Mouse (Mus musculus) bone marrow, adult 2 months (tissue): ENCODE data around the gene Zfp827.

Experiments
- CTCF ChIP-seq: fragments of 200-500 bp; IDR thresholded peaks from 2 replicates; pipeline ENCODE4 v1.5.1; 2011; ENCODE audit warnings: low read length, control low read depth; ENCODE audit not compliant: control insufficient read depth, insufficient read depth
- POLR2A ChIP-seq: fragments of 200-500 bp; IDR thresholded peaks from 2 replicates; pipeline ENCODE4 v1.6.1; 2011; ENCODE audit warnings: low read depth, mild to moderate bottlenecking, control low read depth, low read length, borderline replicate concordance; ENCODE audit not compliant: control insufficient read depth

DNA sequence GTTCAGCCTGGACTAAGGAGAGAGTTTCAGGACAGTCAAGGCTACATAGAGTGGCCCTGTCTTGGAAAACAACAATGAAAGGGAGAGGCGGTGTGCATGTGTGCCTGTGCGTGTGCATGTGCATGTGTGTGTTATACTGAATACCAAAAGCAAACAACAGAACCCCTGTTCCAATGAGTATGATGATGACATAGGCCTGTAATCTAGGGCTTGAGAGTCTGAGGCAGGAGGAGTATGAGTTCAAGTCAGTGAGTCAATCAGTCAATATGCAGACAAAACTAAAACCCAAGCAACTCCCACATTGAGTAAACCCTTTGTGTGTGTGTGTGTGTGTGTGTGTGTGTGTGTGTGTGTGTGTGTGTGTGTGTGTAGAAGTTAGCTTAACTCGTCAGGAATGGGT is 13.2 kb downstream of the Zfp827 start:
- TF ChIP-seq CTCF: no peak
- TF ChIP-seq POLR2A: no peak
